Mouse (Mus musculus) neural tube, embryonic 13.5 days (tissue): Measurements from ENCODE around the gene Zcchc9. TPM values are rescaled to one million over a fixed set of nuclear protein-coding genes. Genes with fewer than 3 reads are reported as not detected.

Source experiments
- ATAC-seq: fragments of 200-750 bp; cut with Nextera tagmentation; 2 replicates; pipeline ENCODE4 v1.8.0; 2017; ENCODE audit warnings: low read depth, mild to moderate bottlenecking, moderate TSS enrichment, moderate library complexity
- H3K27ac ChIP-seq: fragments of 300-500 bp; sonication (generic); replicated peaks from 2 replicates; pipeline ENCODE4 v1.5.1; 2015; ENCODE audit warnings: moderate library complexity, mild to moderate bottlenecking, inconsistent platforms
- H3K27me3 ChIP-seq: fragments of 300-500 bp; sonication (generic); 2 replicates; pipeline ENCODE4 v1.6.1; 2015; ENCODE audit warnings: mild to moderate bottlenecking, inconsistent platforms
- H3K36me3 ChIP-seq: fragments of 300-500 bp; sonication (generic); 2 replicates; pipeline ENCODE4 v1.6.1; 2015; ENCODE audit warnings: mild to moderate bottlenecking, inconsistent platforms
- H3K4me1 ChIP-seq: fragments of 300-500 bp; sonication (generic); replicated peaks from 2 replicates; pipeline ENCODE4 v1.6.1; 2015; ENCODE audit warnings: inconsistent platforms
- H3K4me2 ChIP-seq: fragments of 300-500 bp; sonication (generic); 2 replicates; pipeline ENCODE4 v1.6.1; 2015; ENCODE audit warnings: inconsistent platforms, mild to moderate bottlenecking, moderate library complexity
- H3K4me3 ChIP-seq: fragments of 300-500 bp; sonication (generic); 2 replicates; pipeline ENCODE4 v1.5.1; 2015; ENCODE audit warnings: mild to moderate bottlenecking, inconsistent platforms
- H3K9ac ChIP-seq: fragments of 300-500 bp; sonication (generic); 2 replicates; pipeline ENCODE4 v1.6.1; 2015; ENCODE audit warnings: moderate library complexity, mild to moderate bottlenecking, inconsistent platforms
- H3K9me3 ChIP-seq: fragments of 300-500 bp; sonication (generic); 2 replicates; pipeline ENCODE4 v1.6.1; 2016; ENCODE audit warnings: inconsistent platforms
- WGBS: fragments of 180-500 bp; shearing (Covaris S2); methylation state at CpG from one replicate; pipeline ENCODE4 v1.1.7; 2015; 5-methylcytosine and 5-hydroxymethylcytosine counted together
- microRNA-seq: library from miRNA; unstranded; fragments of <30 nt; microRNA quantifications from one replicate; pipeline ENCODE4, GENCODE M21; 2016
- polyA plus RNA-seq: library from polyadenylated mRNA; unstranded; fragments of >200 nt; fragmentation: Nextera tagmentation; extraction: Ambion mirVana; gene quantifications from 2 replicates; pipeline ENCODE4 v1.2.1, GENCODE M21; 2015

The Zcchc9 gene
- polyA plus RNA-seq, 1 experiment from 2014 or later, result 18.5 TPM

DNA sequence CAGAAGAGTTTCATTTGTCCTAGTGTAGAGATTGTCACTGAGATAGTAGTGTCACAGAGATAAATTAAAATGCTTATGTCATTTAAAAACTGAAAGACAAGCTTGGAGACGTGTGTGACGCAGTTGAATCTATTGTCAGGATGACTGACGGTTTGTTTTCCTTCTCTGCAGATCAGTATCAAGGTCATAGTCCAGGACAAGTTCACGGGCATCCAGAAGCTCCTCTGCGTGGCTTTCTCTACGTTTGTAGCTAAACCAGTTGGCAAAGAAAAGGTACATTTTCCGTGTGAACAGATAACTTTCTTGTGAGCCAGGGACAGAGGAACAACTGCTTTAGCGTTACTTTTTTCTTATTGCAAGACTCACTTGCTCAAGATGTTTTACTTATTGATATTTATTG, 47.7 kb downstream of the Zcchc9 start:
- no peak overlapping the region for H3K27ac ChIP-seq
- ATAC-seq, result no peak
- H3K4me3 ChIP-seq, result no peak overlapping the region
- WGBS, result 77% methylated on average over 8 of the region's 8 CpGs
- no peaks in the 10 kb centered on the region for H3K9me3 ChIP-seq
- H3K36me3 ChIP-seq, result no peaks in the 10 kb centered on the region
- H3K4me1 ChIP-seq, result no peaks in the 10 kb centered on the region
- no peaks in the 10 kb centered on the region for H3K27me3 ChIP-seq
- no peak overlapping the region for H3K9ac ChIP-seq
- no peak overlapping the region for H3K4me2 ChIP-seq

DNA sequence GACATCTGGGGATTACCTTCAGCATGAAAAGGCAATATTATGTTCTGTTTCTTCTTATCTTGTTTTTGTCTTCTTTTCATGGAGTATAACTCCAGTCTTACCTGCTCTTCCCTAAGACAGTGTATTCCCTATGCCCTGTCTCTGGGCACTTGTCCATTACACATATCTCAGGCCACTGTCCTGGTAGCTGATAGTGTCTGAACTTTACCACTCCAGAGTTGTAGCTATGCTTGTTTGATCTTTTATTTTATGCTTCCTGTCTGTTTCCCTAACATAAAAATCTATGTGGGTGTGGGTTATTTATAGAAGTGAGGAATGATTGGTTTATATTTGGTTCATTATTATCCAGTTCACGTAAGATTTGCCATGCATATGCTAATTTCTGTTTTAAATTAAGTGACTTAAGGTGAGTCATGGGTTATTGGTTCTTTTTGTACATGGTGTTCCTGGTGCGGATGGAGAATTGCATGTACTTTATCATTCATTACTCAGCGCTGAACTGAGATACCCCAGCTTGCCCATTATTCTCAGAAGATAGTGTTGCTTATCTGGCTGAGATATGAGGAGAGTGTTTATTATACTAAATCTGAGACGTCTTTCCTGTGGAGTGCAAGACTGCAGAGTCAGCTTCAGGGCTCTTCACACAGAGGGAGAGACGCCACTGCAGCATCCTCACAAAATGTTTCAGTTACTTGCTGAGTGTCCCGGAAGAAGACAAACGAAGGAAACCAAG, 49.0 kb downstream of the Zcchc9 start:
- Histone ChIP-seq H3K36me3 (no peaks in the 10 kb centered on the region), H3K27me3 (no peaks in the 10 kb centered on the region), H3K9me3 (no peaks in the 10 kb centered on the region), H3K4me3 (no peak overlapping the region), H3K9ac (no peak overlapping the region), H3K27ac (no peak overlapping the region), H3K4me1 (no peaks in the 10 kb centered on the region), H3K4me2 (no peak overlapping the region)
- WGBS, result 85% methylated on average over 7 of the region's 7 CpGs
- no peak for ATAC-seq

DNA sequence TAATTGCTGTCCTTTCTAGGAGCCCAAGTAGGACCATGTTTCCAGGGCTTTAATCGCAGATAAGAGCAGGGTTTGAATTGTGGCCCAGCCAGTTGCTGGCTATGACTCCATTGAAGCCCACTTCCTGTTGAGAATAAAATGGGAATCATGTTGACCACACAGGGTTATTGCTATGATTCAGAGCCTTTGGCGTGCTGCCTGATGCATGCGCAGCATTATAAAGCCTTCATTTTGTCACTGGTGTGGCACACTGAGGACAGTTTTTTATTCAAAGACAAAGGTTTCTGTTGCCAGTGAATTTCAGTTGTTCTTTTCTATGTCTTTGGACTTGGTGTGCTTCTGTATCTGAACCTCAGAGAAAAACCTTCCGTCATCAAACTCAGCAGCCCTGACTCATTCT, 51.3 kb downstream of the Zcchc9 start:
- no peaks in the 10 kb centered on the region for H3K9me3 ChIP-seq

DNA sequence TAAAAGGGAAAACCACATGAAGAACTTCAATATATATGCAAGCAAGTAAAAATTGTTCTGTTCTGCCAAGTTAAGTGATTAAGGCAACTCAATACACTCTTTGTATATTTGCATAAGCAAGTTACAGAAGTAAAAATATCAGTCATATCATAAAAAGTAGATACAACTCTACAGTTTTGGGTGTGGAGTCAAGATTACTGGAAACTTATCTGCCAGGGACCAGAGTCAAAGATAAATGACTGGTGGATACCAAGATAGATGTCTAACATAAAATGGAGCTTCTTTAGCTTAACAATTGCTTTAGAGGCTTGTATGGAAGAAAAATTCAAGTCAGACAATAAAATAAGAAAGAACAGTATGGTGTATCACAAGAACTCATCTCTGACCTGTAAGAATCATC, 52.7 kb downstream of the Zcchc9 start:
- no peak overlapping the region for H3K4me3 ChIP-seq
- H3K36me3 ChIP-seq, result no peaks in the 10 kb centered on the region
- H3K4me1 ChIP-seq, result no peaks in the 10 kb centered on the region
- no peak overlapping the region for H3K4me2 ChIP-seq
- no peak overlapping the region for H3K9ac ChIP-seq
- no peak overlapping the region for H3K27ac ChIP-seq
- ATAC-seq, result no peak
- no peaks in the 10 kb centered on the region for H3K27me3 ChIP-seq
- no peaks in the 10 kb centered on the region for H3K9me3 ChIP-seq

More for the DNA sequence above, 51.3 kb downstream of the Zcchc9 start:
- Histone ChIP-seq H3K36me3 (no peaks in the 10 kb centered on the region), H3K27ac (no peak overlapping the region), H3K9ac (no peak overlapping the region), H3K27me3 (no peaks in the 10 kb centered on the region), H3K4me2 (no peak overlapping the region), H3K4me1 (no peaks in the 10 kb centered on the region), H3K4me3 (no peak overlapping the region)
- 89% methylated on average over 4 of the region's 4 CpGs for WGBS
- ATAC-seq, result no peak

DNA sequence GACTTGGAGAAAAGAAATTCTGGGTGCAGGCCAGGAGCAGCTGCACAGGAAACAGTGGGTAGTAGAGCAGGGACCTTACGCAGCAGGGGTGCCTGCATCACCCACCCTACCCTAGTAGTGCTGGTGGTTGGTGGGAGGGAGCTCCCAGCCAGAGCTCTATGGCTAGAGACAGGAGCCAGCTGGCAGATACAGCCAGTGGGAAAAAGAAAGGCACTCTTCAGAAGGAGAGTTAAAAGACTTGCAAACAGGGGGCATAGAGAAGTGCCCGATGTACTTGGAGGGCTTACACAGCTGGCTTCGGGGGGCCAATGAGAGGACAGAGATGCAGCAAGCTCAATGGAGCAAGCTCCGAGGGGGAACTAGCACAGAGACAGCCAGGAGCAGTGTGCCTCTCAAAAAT, 53.8 kb downstream of the Zcchc9 start:
- Histone ChIP-seq H3K27ac (no peak overlapping the region), H3K36me3 (no peaks in the 10 kb centered on the region), H3K4me3 (no peak overlapping the region), H3K27me3 (no peaks in the 10 kb centered on the region), H3K9me3 (no peaks in the 10 kb centered on the region), H3K4me2 (no peak overlapping the region), H3K4me1 (no peaks in the 10 kb centered on the region), H3K9ac (no peak overlapping the region)
- no peak for ATAC-seq
- WGBS, result 66% methylated on average over 4 of the region's 4 CpGs

DNA sequence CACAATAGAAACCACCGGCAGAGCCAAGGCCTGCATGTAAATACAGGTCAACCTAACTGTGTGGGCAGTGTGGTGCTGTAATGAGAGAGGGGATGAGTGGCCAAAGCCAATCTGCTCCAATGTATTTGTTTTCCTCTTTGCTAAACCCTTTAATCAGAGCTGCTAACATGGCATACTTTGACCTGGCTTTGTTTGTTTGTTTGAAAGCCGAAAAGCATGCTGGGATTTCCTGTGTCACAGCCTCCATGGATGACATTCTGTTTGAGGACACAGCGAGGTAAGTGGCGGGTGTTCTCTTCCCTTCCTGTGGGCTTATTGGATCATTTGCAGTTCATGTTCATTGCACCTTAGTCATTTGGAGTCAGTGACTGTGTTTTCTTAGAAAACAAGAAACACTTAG, 57.5 kb downstream of the Zcchc9 start:
- Histone ChIP-seq H3K4me3 (no peak overlapping the region), H3K9ac (no peak overlapping the region), H3K27ac (no peak overlapping the region), H3K9me3 (no peaks in the 10 kb centered on the region), H3K36me3 (no peaks in the 10 kb centered on the region), H3K27me3 (no peaks in the 10 kb centered on the region), H3K4me2 (no peak overlapping the region), H3K4me1 (no peaks in the 10 kb centered on the region)
- no peak for ATAC-seq
- 81% methylated on average over 4 of the region's 4 CpGs for WGBS

DNA sequence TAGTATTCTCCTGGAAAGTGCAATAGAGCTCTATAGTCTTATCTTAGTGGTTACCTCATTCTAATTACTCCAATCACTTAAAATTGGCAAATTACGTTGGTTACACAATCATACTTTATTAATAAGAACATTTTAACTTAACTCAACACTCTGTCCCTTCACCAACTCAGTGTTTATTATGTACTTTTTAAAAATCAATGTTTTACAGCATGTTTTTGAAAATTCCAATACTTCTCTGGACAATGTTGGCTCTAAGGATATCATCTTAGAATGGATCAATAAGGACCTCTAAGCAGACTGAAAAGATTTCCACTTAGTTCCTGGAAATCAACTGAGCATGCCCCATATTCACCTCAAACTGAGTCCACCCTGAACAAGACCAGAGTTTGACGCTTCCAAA, 59.1 kb downstream of the Zcchc9 start:
- Histone ChIP-seq H3K27ac (no peak overlapping the region), H3K4me1 (no peaks in the 10 kb centered on the region), H3K9me3 (no peaks in the 10 kb centered on the region), H3K27me3 (no peaks in the 10 kb centered on the region), H3K36me3 (no peaks in the 10 kb centered on the region), H3K4me2 (no peak overlapping the region), H3K4me3 (no peak overlapping the region), H3K9ac (no peak overlapping the region)
- 94% methylated on average over 2 of the region's 2 CpGs for WGBS
- no peak for ATAC-seq

Small RNA genes lying within 50 kb of the gene (microRNA-seq; reads per million reads assigned to microRNA genes)
- not detected for gene Gm27656

Other genes starting within 250 kb of the Zcchc9 start
- gene Acot12, start 66.2 kb downstream of the Zcchc9 start, polyA plus RNA-seq, result not detected in 2 replicates
- gene Ckmt2, start 69.2 kb upstream of the Zcchc9 start, polyA plus RNA-seq, result 0.17 and 0.19 TPM in 2 replicates